Mouse (Mus musculus): ENCODE measurements around the gene Tbl3. TPM values are rescaled to one million over a fixed set of nuclear protein-coding genes. Genes with fewer than 3 reads are reported as not detected.
"Not testable (repeated sequence)": the region's sequence is repeated elsewhere in the genome, so short reads cannot be mapped to it uniquely, and the experiment has no call there.

The Tbl3 gene
- total and polyA plus RNA-seq, 2 experiments from 2014 or later = 30.1 to 42.2 TPM

DNA sequence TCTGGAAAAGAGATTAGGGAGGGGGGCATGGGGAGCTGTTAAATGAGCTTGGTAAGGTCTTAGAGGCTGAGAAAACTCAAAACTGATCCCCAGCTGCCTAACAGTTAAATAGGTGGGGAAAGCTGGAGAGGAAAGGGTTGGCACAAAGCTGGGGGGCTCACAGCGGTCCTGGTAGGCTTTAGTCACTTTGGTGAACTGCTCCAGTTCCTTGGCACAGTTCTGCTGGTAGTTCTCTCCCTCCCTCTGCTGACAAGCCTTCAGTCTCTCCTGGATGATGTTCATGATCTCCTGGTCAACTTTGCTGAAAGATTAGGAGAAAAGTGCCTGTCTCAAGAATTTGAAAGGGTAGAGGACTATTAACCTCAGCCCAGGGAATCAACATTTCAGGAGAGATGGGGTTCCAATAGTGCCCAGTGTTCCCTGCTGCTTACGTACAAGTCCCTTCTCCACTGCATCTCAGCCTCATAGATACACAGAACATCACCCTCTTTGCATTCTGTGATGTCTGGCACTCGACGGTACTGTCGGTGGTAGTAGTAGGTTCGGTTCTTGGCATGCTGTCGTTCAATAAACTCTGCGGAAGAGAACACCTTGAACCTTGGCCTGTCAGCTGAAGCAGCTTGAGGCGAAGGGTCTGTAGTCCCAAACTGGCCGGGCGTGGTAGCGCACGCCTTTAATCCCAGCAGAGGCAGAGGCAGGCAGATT is 14.9 kb upstream of the Tbl3 start:
- peaks cover 16% of the 10 kb centered on the region for H3K36me3 ChIP-seq (replicated peaks; ENCODE audit: control insufficient read depth, insufficient read depth, low read length)
- WGBS = 31% methylated on average over 13 of the region's 13 CpGs
- no peak overlapping the region for H3K27ac ChIP-seq (ENCODE audit: low read depth)
- H3K9me3 ChIP-seq (replicated peaks; ENCODE audit: control insufficient read depth, low read length) = no peaks in the 10 kb centered on the region
- H3K9ac ChIP-seq (replicated peaks; ENCODE audit: low read depth, low read length) = 0 out of 2 replicates have a peak overlapping the region, but pooled peaks have one; percentile 26
- no peaks in the 10 kb centered on the region for H3K27me3 ChIP-seq (ENCODE audit: control insufficient read depth, insufficient read depth, low read length)
- H3K4me3 ChIP-seq (ENCODE audit: low read depth, low read length) = 0 out of 2 replicates have a peak overlapping the region, but pooled peaks have one; percentile 91
- H3K4me2 ChIP-seq (ENCODE audit: low read depth, low read length) = peak overlapping the region; percentile 76
- peaks cover 21% of the 10 kb centered on the region; the same call in 1 of the 2 replicates for H3K4me1 ChIP-seq (ENCODE audit: control insufficient read depth, insufficient read depth)
- TF ChIP-seq EP300 (IDR thresholded peaks at IDR 0.05; ENCODE audit: low read depth) (no peak), CTCF (IDR thresholded peaks at IDR 0.05; ENCODE audit: low read depth) (no peak)
- ATAC-seq (ENCODE audit: insufficient read depth, low read depth) = no peak
- no peak for DNase-seq (ENCODE audit: low spot score)

GRCm38 (mm10) chr17:24721383-24721955 is 14.0 kb upstream of the Tbl3 start:
- 24% methylated on average over 7 of the region's 7 CpGs for WGBS
- Histone ChIP-seq H3K9ac (replicated peaks; ENCODE audit: low read depth, low read length) (peak overlapping the region; percentile 59; the same call in 1 of the 2 replicates), H3K36me3 (replicated peaks; ENCODE audit: control insufficient read depth, insufficient read depth, low read length) (peaks cover 16% of the 10 kb centered on the region), H3K4me3 (ENCODE audit: low read depth, low read length) (peak overlapping the region; percentile 79), H3K4me1 (ENCODE audit: control insufficient read depth, insufficient read depth) (peaks cover 20% of the 10 kb centered on the region; the same call in 1 of the 2 replicates), H3K4me2 (ENCODE audit: low read depth, low read length) (peak overlapping the region; percentile 63)
- not testable (repeated sequence) for H3K27ac ChIP-seq (ENCODE audit: low read depth); DNase-seq (ENCODE audit: low spot score); H3K9me3 ChIP-seq (replicated peaks; ENCODE audit: control insufficient read depth, low read length); ATAC-seq (ENCODE audit: insufficient read depth, low read depth); H3K27me3 ChIP-seq (ENCODE audit: control insufficient read depth, insufficient read depth, low read length)

DNA sequence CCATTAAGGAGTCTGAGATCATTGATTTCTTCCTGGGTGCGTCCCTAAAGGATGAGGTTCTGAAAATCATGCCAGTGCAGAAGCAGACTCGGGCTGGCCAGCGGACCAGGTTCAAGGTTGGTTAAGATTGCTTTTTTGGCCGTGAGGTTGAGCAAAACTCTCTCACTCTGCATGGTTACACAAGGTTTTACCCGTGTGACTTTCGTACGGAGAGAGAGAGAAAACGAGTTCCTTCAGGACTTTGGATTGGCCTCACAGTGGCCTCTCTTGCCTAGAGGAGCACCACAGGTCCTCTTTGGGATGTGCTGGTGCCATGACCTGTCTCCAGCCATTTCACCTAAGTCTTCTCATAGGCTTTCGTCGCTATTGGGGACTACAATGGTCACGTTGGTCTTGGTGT is 13.2 kb upstream of the Tbl3 start:
- WGBS = 3% methylated on average over 10 of the region's 11 CpGs
- Histone ChIP-seq H3K27ac (ENCODE audit: low read depth) (peak overlapping the region; percentile 92), H3K4me1 (ENCODE audit: control insufficient read depth, insufficient read depth) (peaks cover 20% of the 10 kb centered on the region; the same call in 1 of the 2 replicates), H3K4me2 (ENCODE audit: low read depth, low read length) (peak overlapping the region; percentile 63), H3K9ac (replicated peaks; ENCODE audit: low read depth, low read length) (peak overlapping the region; percentile 83), H3K36me3 (replicated peaks; ENCODE audit: control insufficient read depth, insufficient read depth, low read length) (peaks cover 16% of the 10 kb centered on the region), H3K4me3 (ENCODE audit: low read depth, low read length) (peak overlapping the region; percentile 79)
- not testable (repeated sequence) for ATAC-seq (ENCODE audit: insufficient read depth, low read depth); DNase-seq (ENCODE audit: low spot score); H3K9me3 ChIP-seq (replicated peaks; ENCODE audit: control insufficient read depth, low read length); H3K27me3 ChIP-seq (ENCODE audit: control insufficient read depth, insufficient read depth, low read length)

- Histone ChIP-seq H3K27me3 (ENCODE audit: control insufficient read depth, insufficient read depth, low read length) (no peaks in the 10 kb centered on the region), H3K4me3 (ENCODE audit: low read depth, low read length) (peak overlapping the region; percentile 79), H3K4me2 (ENCODE audit: low read depth, low read length) (peak overlapping the region; percentile 63), H3K27ac (ENCODE audit: low read depth) (peak overlapping the region; percentile 92), H3K9ac (replicated peaks; ENCODE audit: low read depth, low read length) (peak overlapping the region; percentile 83), H3K36me3 (replicated peaks; ENCODE audit: control insufficient read depth, insufficient read depth, low read length) (peaks cover 16% of the 10 kb centered on the region), H3K4me1 (ENCODE audit: control insufficient read depth, insufficient read depth) (peaks cover 20% of the 10 kb centered on the region; the same call in 1 of the 2 replicates), H3K9me3 (replicated peaks; ENCODE audit: control insufficient read depth, low read length) (no peaks in the 10 kb centered on the region)
- DNase-seq (ENCODE audit: low spot score) = peak; percentile 99
- peak; percentile 87; the same call in 1 of the 2 replicates for TF ChIP-seq EP300 (IDR thresholded peaks at IDR 0.05; ENCODE audit: low read depth)
- peak; percentile 5; the same call in 1 of the 2 replicates for TF ChIP-seq CTCF (IDR thresholded peaks at IDR 0.05; ENCODE audit: low read depth)
- WGBS = under 1% methylated on average over 61 of the region's 61 CpGs
- ATAC-seq (ENCODE audit: insufficient read depth, low read depth) = peak; percentile 95
Observed at GRCm38 (mm10) chr17:24719494-24720222, 12.2 kb upstream of the Tbl3 start.

- ATAC-seq (ENCODE audit: insufficient read depth, low read depth); H3K9me3 ChIP-seq (replicated peaks; ENCODE audit: control insufficient read depth, low read length); H3K27me3 ChIP-seq (ENCODE audit: control insufficient read depth, insufficient read depth, low read length); DNase-seq (ENCODE audit: low spot score): not testable (repeated sequence)
- H3K27ac ChIP-seq (ENCODE audit: low read depth) = peak overlapping the region; percentile 84; the same call in 1 of the 2 replicates
- peaks cover 16% of the 10 kb centered on the region for H3K36me3 ChIP-seq (replicated peaks; ENCODE audit: control insufficient read depth, insufficient read depth, low read length)
- H3K4me3 ChIP-seq (ENCODE audit: low read depth, low read length) = peak overlapping the region; percentile 79
- WGBS = 70% methylated on average over 5 of the region's 5 CpGs
- peak overlapping the region; percentile 83; the same call in 1 of the 2 replicates for H3K9ac ChIP-seq (replicated peaks; ENCODE audit: low read depth, low read length)
- peaks cover 20% of the 10 kb centered on the region; the same call in 1 of the 2 replicates for H3K4me1 ChIP-seq (ENCODE audit: control insufficient read depth, insufficient read depth)
- H3K4me2 ChIP-seq (ENCODE audit: low read depth, low read length) = peak overlapping the region; percentile 63
Observed at GRCm38 (mm10) chr17:24718938-24719337, 11.5 kb upstream of the Tbl3 start.

All from heart, postnatal 0 days (tissue).